Mouse (Mus musculus): Measurements from ENCODE around the gene Ascl5. TPM values are rescaled to one million over a fixed set of nuclear protein-coding genes. Genes with fewer than 3 reads are reported as not detected.
A peak's percentile ranks its signal among the peaks of the same experiment; 100 is the strongest.

Gene Ascl5
- total RNA-seq, 1 experiment = not detected

- H3K9ac ChIP-seq (ENCODE audit: insufficient read depth, low read depth, low read length, poor library complexity, severe bottlenecking) = peak overlapping the region; percentile 32; the same call in 1 of the 2 replicates
- H3K27ac ChIP-seq (ENCODE audit: insufficient read depth, low read depth, low read length, poor library complexity, severe bottlenecking) = 0 out of 2 replicates have a peak overlapping the region, but pooled peaks have one; percentile 22
- H3K4me1 ChIP-seq (ENCODE audit: control insufficient read depth in 2 of 2, insufficient read depth in 2 of 2, low read length in 2 of 2, poor library complexity in 1 of 2) = peaks cover 0 to 7% of the 10 kb centered on the region in 2 experiments
- H3K4me3 ChIP-seq (ENCODE audit: insufficient read depth in 1 of 2, low read depth in 1 of 2, low read length in 2 of 2, poor library complexity in 1 of 2, severe bottlenecking in 1 of 2) = no peak overlapping the region
- H3K9me3 ChIP-seq (ENCODE audit: control insufficient read depth, insufficient read depth, low read depth, low read length) = no peaks in the 10 kb centered on the region
- in situ Hi-C loops (cut with MboI; ENCODE audit: low sequenced_read_pairs in 2 of 2, unreplicated experiment in 2 of 2) = no loop called here
- TF ChIP-seq CHD2 (IDR thresholded peaks at IDR 0.05; ENCODE audit: low read depth, low read length) (no peak), HCFC1 (IDR thresholded peaks at IDR 0.05; ENCODE audit: borderline replicate concordance, insufficient read depth, low read length) (no peak), ZC3H11A (IDR thresholded peaks at IDR 0.05; ENCODE audit: borderline replicate concordance, low read depth, low read length) (no peak)
- no peak for DNase-seq (ENCODE audit: low read depth, low spot score)
- H3K36me3 ChIP-seq (ENCODE audit: control insufficient read depth, insufficient read depth, low read length, poor library complexity, severe bottlenecking) = peaks cover 4% of the 10 kb centered on the region; the same call in 1 of the 2 replicates
These were observed 33.3 kb upstream of the Ascl5 start for GRCm38 (mm10) chr1:136017307-136017706.

- no peak overlapping the region for H3K27ac ChIP-seq (ENCODE audit: insufficient read depth, low read depth, low read length, poor library complexity, severe bottlenecking)
- peak overlapping the region; percentile 88 for H3K9ac ChIP-seq (ENCODE audit: insufficient read depth, low read depth, low read length, poor library complexity, severe bottlenecking)
- peaks cover 4% of the 10 kb centered on the region; the same call in 1 of the 2 replicates for H3K36me3 ChIP-seq (ENCODE audit: control insufficient read depth, insufficient read depth, low read length, poor library complexity, severe bottlenecking)
- no peaks in the 10 kb centered on the region for H3K9me3 ChIP-seq (ENCODE audit: control insufficient read depth, insufficient read depth, low read depth, low read length)
- peak; percentile 94 for DNase-seq (ENCODE audit: low read depth, low spot score)
- peaks cover 0 to 7% of the 10 kb centered on the region in 2 experiments for H3K4me1 ChIP-seq (ENCODE audit: control insufficient read depth in 2 of 2, insufficient read depth in 2 of 2, low read length in 2 of 2, poor library complexity in 1 of 2)
- TF ChIP-seq MAFK (IDR thresholded peaks at IDR 0.05; ENCODE audit: insufficient read depth, low read depth, low read length) (no peak), ZNF384 (IDR thresholded peaks at IDR 0.05; ENCODE audit: low read depth, low read length) (no peak), HCFC1 (IDR thresholded peaks at IDR 0.05; ENCODE audit: borderline replicate concordance, insufficient read depth, low read length) (no peak), ZC3H11A (IDR thresholded peaks at IDR 0.05; ENCODE audit: borderline replicate concordance, low read depth, low read length) (no peak), CHD2 (IDR thresholded peaks at IDR 0.05; ENCODE audit: low read depth, low read length) (peak; percentile 70; the same call in 1 of the 2 replicates)
- in situ Hi-C loops (cut with MboI; ENCODE audit: low sequenced_read_pairs in 2 of 2, unreplicated experiment in 2 of 2) = no loop called here
- H3K4me3 ChIP-seq (ENCODE audit: insufficient read depth in 1 of 2, low read depth in 1 of 2, low read length in 2 of 2, poor library complexity in 1 of 2, severe bottlenecking in 1 of 2) = peak overlapping the region; percentile 73 to 88
These were observed 32.7 kb upstream of the Ascl5 start for GRCm38 (mm10) chr1:136017907-136018313.

GRCm38 (mm10) chr1:136018390-136019189 lies 32.0 kb upstream of the Ascl5 start:
- Histone ChIP-seq H3K9ac (ENCODE audit: insufficient read depth, low read depth, low read length, poor library complexity, severe bottlenecking) (peak overlapping the region; percentile 88), H3K4me1 (ENCODE audit: control insufficient read depth in 2 of 2, insufficient read depth in 2 of 2, low read length in 2 of 2, poor library complexity in 1 of 2) (peaks cover 0 to 7% of the 10 kb centered on the region in 2 experiments), H3K9me3 (ENCODE audit: control insufficient read depth, insufficient read depth, low read depth, low read length) (no peaks in the 10 kb centered on the region), H3K27ac (ENCODE audit: insufficient read depth, low read depth, low read length, poor library complexity, severe bottlenecking) (no peak overlapping the region), H3K36me3 (ENCODE audit: control insufficient read depth, insufficient read depth, low read length, poor library complexity, severe bottlenecking) (peaks cover 4% of the 10 kb centered on the region; the same call in 1 of the 2 replicates), H3K4me3 (ENCODE audit: insufficient read depth in 1 of 2, low read depth in 1 of 2, low read length in 2 of 2, poor library complexity in 1 of 2, severe bottlenecking in 1 of 2) (peak overlapping the region; percentile 73 to 88)
- peak; percentile 30 for DNase-seq (ENCODE audit: low read depth, low spot score)
- TF ChIP-seq ZC3H11A (IDR thresholded peaks at IDR 0.05; ENCODE audit: borderline replicate concordance, low read depth, low read length) (no peak), HCFC1 (IDR thresholded peaks at IDR 0.05; ENCODE audit: borderline replicate concordance, insufficient read depth, low read length) (no peak), ZNF384 (IDR thresholded peaks at IDR 0.05; ENCODE audit: low read depth, low read length) (no peak), CHD2 (IDR thresholded peaks at IDR 0.05; ENCODE audit: low read depth, low read length) (no peak), MAFK (IDR thresholded peaks at IDR 0.05; ENCODE audit: insufficient read depth, low read depth, low read length) (no peak)
- in situ Hi-C loops (cut with MboI; ENCODE audit: low sequenced_read_pairs in 2 of 2, unreplicated experiment in 2 of 2) = no loop called here

- Histone ChIP-seq H3K9ac (ENCODE audit: insufficient read depth, low read depth, low read length, poor library complexity, severe bottlenecking) (no peak overlapping the region), H3K4me1 (ENCODE audit: control insufficient read depth in 2 of 2, insufficient read depth in 2 of 2, low read length in 2 of 2, poor library complexity in 1 of 2) (no peaks in the 10 kb centered on the region), H3K9me3 (ENCODE audit: control insufficient read depth, insufficient read depth, low read depth, low read length) (no peaks in the 10 kb centered on the region), H3K4me3 (ENCODE audit: insufficient read depth in 1 of 2, low read depth in 1 of 2, low read length in 2 of 2, poor library complexity in 1 of 2, severe bottlenecking in 1 of 2) (no peak overlapping the region), H3K36me3 (ENCODE audit: control insufficient read depth, insufficient read depth, low read length, poor library complexity, severe bottlenecking) (peaks cover 23% of the 10 kb centered on the region), H3K27ac (ENCODE audit: insufficient read depth, low read depth, low read length, poor library complexity, severe bottlenecking) (no peak overlapping the region)
- in situ Hi-C loops (cut with MboI; ENCODE audit: low sequenced_read_pairs in 2 of 2, unreplicated experiment in 2 of 2) = no loop called here
- DNase-seq (ENCODE audit: low read depth, low spot score) = no peak
- TF ChIP-seq MAFK (IDR thresholded peaks at IDR 0.05; ENCODE audit: insufficient read depth, low read depth, low read length) (no peak), CHD2 (IDR thresholded peaks at IDR 0.05; ENCODE audit: low read depth, low read length) (no peak), ZNF384 (IDR thresholded peaks at IDR 0.05; ENCODE audit: low read depth, low read length) (no peak), ZC3H11A (IDR thresholded peaks at IDR 0.05; ENCODE audit: borderline replicate concordance, low read depth, low read length) (no peak), HCFC1 (IDR thresholded peaks at IDR 0.05; ENCODE audit: borderline replicate concordance, insufficient read depth, low read length) (no peak)
These were observed 20.4 kb upstream of the Ascl5 start for GRCm38 (mm10) chr1:136030201-136030600.
